Mouse (Mus musculus): ENCODE data around the gene Fat1. TPM values are rescaled to one million over a fixed set of nuclear protein-coding genes. Genes with fewer than 3 reads are reported as not detected.

Gene Fat1
- total and polyA plus RNA-seq, 3 experiments, result under 0.01 TPM; not detected in 2

GRCm38 (mm10) chr8:44924995-44925394 lies 10.3 kb upstream of the Fat1 start:
- DNase-seq (ENCODE audit: low read depth, low spot score), result no peak
- no peak overlapping the region for H3K4me3 ChIP-seq (ENCODE audit: control insufficient read depth in 1 of 2, insufficient read depth in 1 of 2, low read depth in 2 of 2, low read length in 2 of 2)
- no peaks in the 10 kb centered on the region for H3K27me3 ChIP-seq (ENCODE audit: control insufficient read depth in 1 of 2, insufficient read depth in 2 of 2, low read length in 2 of 2)
- H3K79me2 ChIP-seq (ENCODE audit: control insufficient read depth, insufficient read depth, low read length, poor library complexity), result no peaks in the 10 kb centered on the region
- TF ChIP-seq POLR2A (IDR thresholded peaks at IDR 0.05; ENCODE audit: control insufficient read depth in 1 of 2, insufficient read depth in 1 of 2, low read depth in 1 of 2, low read length in 2 of 2, poor library complexity in 1 of 2) (no peak), SIN3A (IDR thresholded peaks at IDR 0.05; ENCODE audit: low read length) (no peak), RCOR1 (IDR thresholded peaks at IDR 0.05; ENCODE audit: low read depth, low read length) (no peak), SMC3 (IDR thresholded peaks at IDR 0.05; ENCODE audit: low read depth, low read length) (no peak), KAT2A (conservative IDR thresholded peaks at IDR 0.05; ENCODE audit: low read depth, low read length) (no peak), POLR2AphosphoS2 (IDR thresholded peaks at IDR 0.05; ENCODE audit: low read length) (no peak), MAZ (IDR thresholded peaks at IDR 0.05; ENCODE audit: low read depth, low read length) (no peak), ETS1 (IDR thresholded peaks at IDR 0.05; ENCODE audit: low read depth, low read length) (no peak), ZNF384 (IDR thresholded peaks at IDR 0.05; ENCODE audit: low read depth, low read length) (no peak), BHLHE40 (IDR thresholded peaks at IDR 0.05; ENCODE audit: borderline replicate concordance, low read depth, low read length) (no peak), TAL1 (IDR thresholded peaks at IDR 0.05; ENCODE audit: low read length) (no peak), NELFE (IDR thresholded peaks at IDR 0.05; ENCODE audit: low read depth, low read length) (no peak)
- H3K36me3 ChIP-seq (ENCODE audit: control insufficient read depth in 1 of 2, insufficient read depth in 2 of 2, low read length in 2 of 2), result no peaks in the 10 kb centered on the region
- no peak overlapping the region for H3K27ac ChIP-seq (ENCODE audit: control insufficient read depth, low read depth, low read length)
- H3K9me3 ChIP-seq (replicated peaks; ENCODE audit: insufficient read depth, low read length), result no peaks in the 10 kb centered on the region
- H3K4me1 ChIP-seq (ENCODE audit: control insufficient read depth in 1 of 2, insufficient read depth in 2 of 2, low read length in 2 of 2), result no peaks in the 10 kb centered on the region
- no peak overlapping the region for H3K9ac ChIP-seq (ENCODE audit: control insufficient read depth, low read depth, low read length, poor library complexity, severe bottlenecking)

DNA sequence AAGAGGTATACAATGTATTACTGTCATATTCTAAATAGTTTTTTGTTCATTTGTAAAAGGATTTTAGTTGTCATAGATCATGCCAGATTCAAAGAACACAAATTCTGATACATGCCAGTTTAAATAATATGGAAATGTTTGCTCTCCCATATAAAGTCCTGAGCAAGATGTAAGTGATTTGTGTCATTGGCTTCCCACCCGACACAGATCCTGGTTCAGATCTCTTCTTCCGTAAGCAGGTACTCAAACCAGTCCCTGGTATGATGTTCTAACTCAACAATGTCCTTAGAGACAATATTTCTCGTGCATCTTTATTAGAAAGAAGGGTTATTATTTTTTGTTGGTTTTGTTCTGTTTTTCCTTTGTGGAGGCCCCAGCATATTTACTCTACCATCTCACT lies 5.2 kb upstream of the Fat1 start:
- Histone ChIP-seq H3K79me2 (ENCODE audit: control insufficient read depth, insufficient read depth, low read length, poor library complexity) (no peaks in the 10 kb centered on the region), H3K9ac (ENCODE audit: control insufficient read depth, low read depth, low read length, poor library complexity, severe bottlenecking) (no peak overlapping the region), H3K27me3 (ENCODE audit: control insufficient read depth in 1 of 2, insufficient read depth in 2 of 2, low read length in 2 of 2) (no peaks in the 10 kb centered on the region), H3K27ac (ENCODE audit: control insufficient read depth, low read depth, low read length) (no peak overlapping the region), H3K4me3 (ENCODE audit: control insufficient read depth in 1 of 2, insufficient read depth in 1 of 2, low read depth in 2 of 2, low read length in 2 of 2) (no peak overlapping the region), H3K4me1 (ENCODE audit: control insufficient read depth in 1 of 2, insufficient read depth in 2 of 2, low read length in 2 of 2) (no peaks in the 10 kb centered on the region), H3K36me3 (ENCODE audit: control insufficient read depth in 1 of 2, insufficient read depth in 2 of 2, low read length in 2 of 2) (no peaks in the 10 kb centered on the region), H3K9me3 (replicated peaks; ENCODE audit: insufficient read depth, low read length) (no peaks in the 10 kb centered on the region)
- TF ChIP-seq E2F4 (IDR thresholded peaks at IDR 0.05; ENCODE audit: borderline replicate concordance, low read depth, low read length) (no peak), SMC3 (IDR thresholded peaks at IDR 0.05; ENCODE audit: low read depth, low read length) (no peak), UBTF (IDR thresholded peaks at IDR 0.05; ENCODE audit: borderline replicate concordance, insufficient read depth, low read depth, low read length) (no peak), ELF1 (IDR thresholded peaks at IDR 0.05; ENCODE audit: low read depth, low read length) (no peak)
- no peak for DNase-seq (ENCODE audit: low read depth, low spot score)
